Mouse (Mus musculus) testis, adult 2 months (tissue): ENCODE measurements around the gene Prm1.

Experiments
- CTCF ChIP-seq: fragments of 200-500 bp; IDR thresholded peaks from 2 replicates; pipeline ENCODE4 v1.5.1; 2012; ENCODE audit warnings: low read depth, mild to moderate bottlenecking, inconsistent platforms, low read length, moderate library complexity; ENCODE audit not compliant: control insufficient read depth, insufficient read depth, insufficient replicate concordance
- POLR2A ChIP-seq: fragments of 200-500 bp; IDR thresholded peaks from 2 replicates; pipeline ENCODE4 v1.6.1; 2012; ENCODE audit warnings: low read depth, mild to moderate bottlenecking, inconsistent platforms, low read length, moderate library complexity; ENCODE audit not compliant: control insufficient read depth

DNA sequence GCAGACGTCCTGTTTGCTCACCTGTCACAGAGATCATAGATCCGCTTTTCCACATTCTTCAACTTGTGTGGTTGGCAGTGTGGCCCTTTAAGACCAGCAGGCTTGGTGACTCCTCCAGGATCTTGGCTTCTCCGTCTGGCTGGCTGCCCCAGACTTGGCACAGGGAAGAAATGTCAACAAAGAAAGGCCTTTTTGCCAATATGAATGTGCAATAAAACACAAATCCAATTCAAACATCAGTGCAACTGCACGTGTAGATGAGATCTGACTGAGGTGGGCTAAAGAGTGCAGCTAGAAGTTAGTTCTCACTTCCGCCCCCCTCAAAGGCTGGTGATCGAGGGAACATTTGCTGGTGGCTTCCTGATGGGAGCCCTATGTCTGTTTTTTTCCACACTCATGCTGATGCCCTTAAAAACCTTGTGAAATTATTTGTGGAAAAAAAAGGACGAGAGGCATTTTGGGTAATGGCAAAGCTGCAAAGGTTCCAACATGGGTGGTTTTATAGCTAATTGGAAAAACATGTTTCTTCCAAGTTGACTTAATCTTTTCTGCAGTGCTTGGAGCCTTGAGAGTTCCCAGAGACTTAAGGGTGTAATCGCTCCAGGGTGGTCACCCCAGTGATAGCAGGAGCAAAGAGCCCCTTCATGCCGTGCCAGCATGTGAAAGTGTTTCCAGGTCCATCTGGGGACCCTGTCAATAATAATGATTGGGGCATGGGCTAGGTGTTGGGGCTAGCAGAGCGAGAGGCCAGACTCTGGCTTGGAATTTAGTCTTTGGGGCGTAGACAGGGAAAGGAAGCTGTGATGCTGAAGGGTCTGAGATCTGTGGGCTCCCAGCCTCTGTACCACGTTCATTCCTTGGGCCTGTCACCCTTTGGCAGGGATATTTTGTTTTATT is 44.6 kb upstream of the Prm1 start:
- TF ChIP-seq POLR2A (no peak), CTCF (no peak)
